Mouse (Mus musculus) stomach, embryonic 14.5 days (tissue): Measurements from ENCODE around the gene Tmem98. TPM values are rescaled to one million over a fixed set of nuclear protein-coding genes. Genes with fewer than 3 reads are reported as not detected.
A peak's percentile ranks its signal among the peaks of the same experiment; 100 is the strongest.

Experiments used
- ATAC-seq: fragments of 200-750 bp; cut with Nextera tagmentation; 2 replicates; pipeline ENCODE4 v1.8.0; 2017; ENCODE audit warnings: low read depth, moderate TSS enrichment; ENCODE audit not compliant: insufficient number of reproducible peaks, insufficient read depth, low FRiP score
- H3K27ac ChIP-seq: fragments of 300-500 bp; sonication (generic); 2 replicates; pipeline ENCODE4 v1.5.1; 2014; ENCODE audit warnings: mild to moderate bottlenecking, low read length, moderate library complexity, mixed read lengths
- H3K27me3 ChIP-seq: fragments of 300-500 bp; sonication (generic); 2 replicates; pipeline ENCODE4 v1.6.1; 2014; ENCODE audit warnings: low read length, control low read depth, mixed read lengths; ENCODE audit not compliant: control insufficient read depth, insufficient read depth
- H3K36me3 ChIP-seq: fragments of 300-500 bp; sonication (generic); 2 replicates; pipeline ENCODE4 v1.6.1; 2014; ENCODE audit warnings: mild to moderate bottlenecking, control low read depth, low read length, moderate library complexity, mixed read lengths; ENCODE audit not compliant: control insufficient read depth, insufficient read depth
- H3K4me1 ChIP-seq: fragments of 300-500 bp; sonication (generic); 2 replicates; pipeline ENCODE4 v1.6.1; 2014; ENCODE audit warnings: low read length, control low read depth, mixed read lengths; ENCODE audit not compliant: control insufficient read depth, insufficient read depth
- H3K4me2 ChIP-seq: fragments of 300-500 bp; sonication (generic); replicated peaks from 2 replicates; pipeline ENCODE4 v1.6.1; 2014; ENCODE audit warnings: low read depth, low read length, control low read depth
- H3K4me3 ChIP-seq: fragments of 300-500 bp; sonication (generic); 2 replicates; pipeline ENCODE4 v1.5.1; 2014; ENCODE audit warnings: low read depth, low read length, control low read depth
- H3K9ac ChIP-seq: fragments of 300-500 bp; sonication (generic); replicated peaks from 2 replicates; pipeline ENCODE4 v1.6.1; 2014; ENCODE audit warnings: low read depth, mild to moderate bottlenecking, control low read depth, low read length, moderate library complexity, mixed read lengths
- H3K9me3 ChIP-seq: fragments of 300-500 bp; sonication (generic); 2 replicates; pipeline ENCODE4 v1.6.1; 2016; ENCODE audit warnings: low read depth, low read length, control low read depth; ENCODE audit not compliant: control insufficient read depth
- WGBS: fragments of 180-500 bp; shearing (Covaris S2); extraction: QIAGEN DNeasy Blood & Tissue Kit; methylation state at CpG from one replicate; pipeline ENCODE4 v1.1.7; 2014; 5-methylcytosine and 5-hydroxymethylcytosine counted together
- polyA plus RNA-seq: library from polyadenylated mRNA; unstranded; fragments of >200 nt; fragmentation: Nextera tagmentation; extraction: Ambion mirVana; gene quantifications from 2 replicates; pipeline ENCODE4 v1.2.1, GENCODE M21; 2014

The Tmem98 gene
- polyA plus RNA-seq: 128 and 132 TPM in 2 replicates

DNA sequence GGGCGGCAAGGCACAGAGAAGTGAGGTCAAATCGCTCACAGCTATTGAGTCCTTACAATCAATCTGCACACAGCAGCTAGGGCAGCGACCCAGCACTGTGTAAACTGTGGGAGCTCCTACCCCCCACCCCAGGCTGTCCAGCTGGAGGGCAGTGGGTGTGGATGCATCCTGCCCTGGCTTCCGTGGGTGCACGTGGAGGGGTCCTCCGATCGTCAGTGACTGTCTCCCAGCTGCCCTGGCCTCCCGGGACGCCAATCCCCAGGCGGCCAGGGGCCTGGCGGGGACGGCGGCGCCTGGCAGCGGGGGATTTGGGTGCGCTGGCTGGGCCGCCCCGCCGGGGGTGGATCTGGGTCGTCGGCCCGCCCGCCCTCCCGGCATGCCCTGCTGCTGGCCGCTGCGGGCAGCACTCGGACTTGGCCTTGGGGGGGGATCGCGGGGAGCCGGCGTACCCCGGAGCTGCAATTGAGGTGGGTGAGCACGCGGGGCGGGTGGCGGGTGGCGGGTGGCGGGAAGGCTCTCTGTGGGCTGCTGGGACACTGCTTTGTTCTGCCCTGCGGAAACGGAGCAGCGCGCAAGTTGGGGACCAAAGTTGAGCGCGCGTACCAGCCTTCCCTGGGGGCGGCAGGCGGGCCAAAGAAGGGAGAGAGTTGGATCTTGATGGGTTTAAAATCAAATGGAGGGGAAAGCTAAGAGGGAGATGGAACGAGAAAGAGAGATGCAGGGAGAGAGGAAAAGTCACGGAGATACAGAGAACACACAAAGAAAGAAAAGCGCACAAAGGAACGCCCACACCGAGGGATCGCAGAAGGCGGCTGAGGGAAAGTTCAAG lies at the start of gene Tmem98:
Gene Tmem98 (plus strand): TSS at position 183 of the 829 bp plus-strand sequence.
- Histone ChIP-seq H3K4me1 (peaks cover 4% of the 10 kb centered on the region), H3K36me3 (peaks cover 25% of the 10 kb centered on the region), H3K4me2 (peak within 1 kb of the TSS; percentile 79), H3K9ac (peak within 1 kb of the TSS; percentile 71), H3K4me3 (peak within 1 kb of the TSS; percentile 57), H3K27ac (peak within 1 kb of the TSS; percentile 91), H3K9me3 (no peaks in the 10 kb centered on the region), H3K27me3 (no peaks in the 10 kb centered on the region)
- peak; percentile 88 for ATAC-seq
- WGBS: 2% methylated on average over 46 of the region's 54 CpGs

DNA sequence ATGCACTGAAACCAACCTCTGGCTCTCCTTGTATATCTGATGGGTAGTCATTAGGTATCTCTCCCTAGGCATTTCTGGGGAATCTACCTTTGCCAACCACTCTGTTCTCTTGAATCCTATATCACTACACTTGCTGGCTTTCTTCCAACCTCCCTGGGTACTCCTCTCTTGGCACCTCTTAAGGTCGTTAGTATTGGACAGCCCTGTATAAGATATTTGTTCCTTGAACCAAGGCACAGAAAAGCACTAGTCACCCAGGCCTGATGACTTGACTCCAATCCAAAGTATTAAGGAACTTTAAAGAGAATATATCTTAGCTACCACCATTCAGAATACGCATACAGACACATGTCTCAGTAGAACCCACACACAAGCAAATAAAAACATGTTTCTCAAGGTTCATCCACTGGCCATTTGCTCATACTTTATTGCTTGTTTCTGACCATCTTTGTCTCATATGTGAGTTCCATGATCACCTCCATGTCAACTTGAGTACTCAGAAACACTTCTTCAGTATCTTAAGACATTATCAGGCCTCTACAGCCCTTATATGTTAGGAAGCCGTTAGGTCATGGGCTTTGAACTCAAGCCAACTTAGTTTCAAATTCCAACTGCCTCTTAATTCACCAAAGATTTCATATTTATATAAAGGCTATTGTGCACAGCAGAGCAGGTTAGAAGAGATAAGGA lies 48.5 kb upstream of the Tmem98 start:
- ATAC-seq: no peak
- WGBS: 82% methylated on average over 3 of the region's 3 CpGs

DNA sequence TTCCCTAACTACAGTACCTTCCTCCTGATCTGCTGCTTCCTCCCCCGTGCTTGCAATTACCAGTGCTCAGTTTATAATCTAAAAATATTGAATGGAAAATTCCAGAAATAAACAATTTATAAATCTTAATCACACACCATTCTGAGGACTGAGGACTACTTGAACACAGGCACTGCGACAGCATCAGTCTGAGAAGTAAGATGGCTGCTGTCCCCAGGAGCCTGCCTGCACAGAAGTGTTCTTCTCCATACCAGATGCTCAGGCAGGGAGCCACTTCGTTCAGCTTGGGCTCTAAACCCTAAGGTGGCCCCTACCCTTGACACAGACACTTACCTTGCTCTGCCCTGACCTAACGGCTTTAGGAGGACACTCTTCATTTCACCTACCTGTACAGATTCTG lies 47.9 kb upstream of the Tmem98 start:
- WGBS: 67% methylated on average over 4 of the region's 4 CpGs
- H3K4me3 ChIP-seq: no peak overlapping the region
- H3K27ac ChIP-seq: no peak overlapping the region
- H3K36me3 ChIP-seq: no peaks in the 10 kb centered on the region
- no peak overlapping the region for H3K9ac ChIP-seq
- no peaks in the 10 kb centered on the region for H3K9me3 ChIP-seq
- H3K4me2 ChIP-seq: no peak overlapping the region
- no peaks in the 10 kb centered on the region for H3K4me1 ChIP-seq
- ATAC-seq: no peak
- no peaks in the 10 kb centered on the region for H3K27me3 ChIP-seq

More for the DNA sequence above, 48.5 kb upstream of the Tmem98 start:
- H3K4me1 ChIP-seq: no peaks in the 10 kb centered on the region
- no peak overlapping the region for H3K4me3 ChIP-seq
- H3K36me3 ChIP-seq: no peaks in the 10 kb centered on the region
- H3K4me2 ChIP-seq: no peak overlapping the region
- no peak overlapping the region for H3K9ac ChIP-seq
- no peaks in the 10 kb centered on the region for H3K9me3 ChIP-seq
- no peaks in the 10 kb centered on the region for H3K27me3 ChIP-seq
- H3K27ac ChIP-seq: no peak overlapping the region

DNA sequence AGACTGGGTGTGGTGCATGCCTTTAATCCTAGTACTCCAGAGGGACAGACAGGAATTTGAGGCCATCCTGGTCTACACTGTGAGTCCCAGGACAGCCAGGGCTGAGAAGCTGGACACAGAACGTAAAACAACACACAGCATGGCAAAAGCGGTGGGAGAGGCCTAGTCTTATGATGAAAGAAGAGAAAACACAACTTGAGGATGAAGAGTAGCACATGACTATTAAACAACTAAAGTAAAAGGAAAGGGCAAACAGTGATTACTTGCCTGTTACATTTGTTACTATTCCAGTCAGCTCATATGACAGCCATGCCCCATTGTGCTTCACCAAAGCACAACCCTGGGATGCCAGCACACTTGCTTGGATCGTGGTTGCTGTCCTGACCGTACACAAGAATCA lies 43.9 kb upstream of the Tmem98 start:
- H3K9ac ChIP-seq: no peak overlapping the region
- H3K9me3 ChIP-seq: no peaks in the 10 kb centered on the region
- no peaks in the 10 kb centered on the region for H3K4me1 ChIP-seq
- no peak overlapping the region for H3K4me2 ChIP-seq
- H3K27ac ChIP-seq: no peak overlapping the region
- H3K36me3 ChIP-seq: no peaks in the 10 kb centered on the region
- no peak overlapping the region for H3K4me3 ChIP-seq
- no peaks in the 10 kb centered on the region for H3K27me3 ChIP-seq
- ATAC-seq: no peak
- WGBS: 91% methylated on average over 4 of the region's 4 CpGs

DNA sequence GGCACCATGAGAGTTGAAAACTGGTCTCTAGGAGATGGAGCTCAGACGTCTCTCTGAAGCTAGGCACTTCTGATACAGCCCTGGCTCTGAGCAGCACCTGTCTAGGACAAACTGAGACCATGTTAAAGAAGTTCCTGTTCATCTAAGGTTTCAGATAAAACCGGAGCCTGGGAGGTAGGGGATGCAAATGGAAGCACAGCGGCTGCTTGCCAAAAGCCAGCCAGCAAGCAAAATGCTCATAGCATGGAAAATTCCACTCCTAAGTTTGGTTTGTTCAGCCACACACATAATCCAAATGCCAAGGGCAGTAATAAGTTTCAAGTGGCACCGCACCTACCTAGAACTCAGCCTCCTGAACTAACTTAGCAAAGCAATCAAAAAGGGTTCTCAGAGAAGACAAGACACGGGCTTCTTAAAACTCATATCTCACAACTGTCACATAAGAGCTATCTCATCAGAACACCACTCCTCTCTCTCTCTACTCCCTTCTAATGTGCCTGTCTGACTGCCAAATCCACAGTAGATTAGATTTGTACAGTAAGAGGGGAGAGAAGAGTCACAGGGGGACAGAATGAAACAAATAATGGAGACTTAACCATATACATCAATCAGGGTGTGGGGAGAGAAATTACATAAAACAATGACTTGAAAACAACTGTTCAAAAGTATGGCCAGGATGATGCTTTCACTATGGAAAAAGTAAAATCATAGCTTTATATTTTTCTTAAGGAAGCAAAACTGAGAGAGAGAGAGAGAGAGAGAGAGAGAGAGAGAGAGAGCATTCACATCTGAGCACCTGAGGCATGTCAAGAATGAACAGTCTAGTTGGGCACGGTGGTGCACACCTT lies 43.3 kb upstream of the Tmem98 start:
- Histone ChIP-seq H3K27ac (no peak overlapping the region), H3K27me3 (no peaks in the 10 kb centered on the region), H3K4me2 (no peak overlapping the region), H3K36me3 (no peaks in the 10 kb centered on the region), H3K4me1 (no peaks in the 10 kb centered on the region), H3K9ac (no peak overlapping the region), H3K9me3 (no peaks in the 10 kb centered on the region), H3K4me3 (no peak overlapping the region)
- 68% methylated on average over 6 of the region's 6 CpGs for WGBS
- no peak for ATAC-seq

DNA sequence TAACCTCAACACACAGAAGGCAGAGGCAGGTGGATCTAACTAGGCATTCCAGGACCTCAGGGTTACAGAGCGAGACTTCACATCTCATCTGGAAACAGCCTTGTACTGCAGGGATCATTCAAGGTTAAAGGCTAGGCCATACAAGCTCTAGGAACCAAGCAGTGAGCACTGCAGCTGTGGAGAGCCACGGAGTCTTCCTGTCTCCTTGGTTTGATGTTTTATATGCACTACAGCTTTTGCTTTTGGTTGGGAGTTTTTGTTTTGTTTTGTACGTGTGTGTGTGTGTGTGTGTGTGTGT lies 42.7 kb upstream of the Tmem98 start:
- ATAC-seq: no peak

DNA sequence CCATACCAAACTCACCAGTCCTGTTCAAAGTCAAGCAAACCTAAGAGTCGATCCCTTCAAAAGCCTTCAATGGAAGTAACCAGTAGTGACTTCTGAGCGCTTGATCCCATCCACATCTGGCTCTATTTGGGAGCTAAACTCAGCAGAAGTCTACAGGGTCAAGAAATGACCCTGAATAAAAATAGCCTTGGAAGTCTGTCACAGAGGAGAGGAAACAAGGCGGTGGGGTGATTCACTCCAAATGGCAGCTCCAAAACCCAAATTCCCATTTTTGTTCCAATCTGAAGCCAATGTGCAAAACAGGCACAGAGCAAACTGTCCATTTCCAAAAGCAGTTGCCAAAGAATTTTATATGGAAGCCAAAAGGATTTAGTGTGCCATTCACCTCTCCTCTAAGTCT lies 38.8 kb upstream of the Tmem98 start:
- Histone ChIP-seq H3K27me3 (no peaks in the 10 kb centered on the region), H3K4me2 (no peak overlapping the region), H3K9me3 (no peaks in the 10 kb centered on the region), H3K27ac (no peak overlapping the region), H3K36me3 (no peaks in the 10 kb centered on the region), H3K4me3 (no peak overlapping the region), H3K4me1 (no peaks in the 10 kb centered on the region), H3K9ac (no peak overlapping the region)
- WGBS: 80% methylated on average over 3 of the region's 3 CpGs
- no peak for ATAC-seq

More for the DNA sequence above, 42.7 kb upstream of the Tmem98 start:
- 75% methylated on average over 3 of the region's 3 CpGs for WGBS
- Histone ChIP-seq H3K27ac (no peak overlapping the region), H3K36me3 (no peaks in the 10 kb centered on the region), H3K9ac (no peak overlapping the region), H3K4me1 (no peaks in the 10 kb centered on the region), H3K27me3 (no peaks in the 10 kb centered on the region), H3K4me3 (no peak overlapping the region), H3K9me3 (no peaks in the 10 kb centered on the region), H3K4me2 (no peak overlapping the region)

DNA sequence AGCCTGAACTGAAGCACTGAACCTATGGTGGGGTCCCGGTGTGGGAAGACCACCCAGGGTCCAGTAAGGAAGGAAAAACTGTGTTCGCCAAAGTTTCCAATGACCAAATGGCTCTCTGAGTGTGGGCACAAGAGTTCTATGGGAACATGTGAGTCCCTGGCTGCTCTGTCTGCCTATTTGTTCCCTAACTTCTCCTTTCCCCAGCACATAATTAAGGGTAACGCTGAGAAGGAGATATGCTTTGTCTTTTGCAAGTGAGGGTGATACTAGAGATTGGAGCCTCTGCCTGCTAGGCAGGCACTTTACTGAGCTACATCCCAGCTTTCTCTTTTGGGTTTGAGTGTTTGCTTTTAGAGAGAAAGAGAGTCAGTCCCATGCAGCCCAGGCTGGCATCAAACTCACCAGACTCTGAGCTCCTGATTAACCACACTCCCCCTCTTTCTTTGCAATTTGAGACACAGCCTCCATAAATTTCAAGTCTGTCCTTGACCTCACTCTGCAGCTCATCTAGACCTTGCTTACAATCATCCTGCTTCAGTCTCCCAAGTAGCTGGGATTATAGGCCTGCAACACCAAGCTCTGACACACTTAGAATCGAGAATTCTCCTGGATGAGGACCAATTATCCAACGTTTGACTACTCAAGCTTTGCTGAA lies 38.3 kb upstream of the Tmem98 start:
- 79% methylated on average over 5 of the region's 5 CpGs for WGBS
- Histone ChIP-seq H3K9me3 (no peaks in the 10 kb centered on the region), H3K36me3 (no peaks in the 10 kb centered on the region), H3K9ac (no peak overlapping the region), H3K27me3 (no peaks in the 10 kb centered on the region), H3K27ac (no peak overlapping the region), H3K4me2 (no peak overlapping the region), H3K4me1 (no peaks in the 10 kb centered on the region), H3K4me3 (no peak overlapping the region)
- ATAC-seq: no peak
